Mouse (Mus musculus): ENCODE measurements at regions not wholly inside any gene's neighbourhood (a gene's known extent, or its start where the extent isn't known, plus 50 kb on each side); places are given as distances from the start of the nearest gene placed in this dataset.
A peak's percentile ranks its signal among the peaks of the same experiment; 100 is the strongest.

GRCm38 (mm10) chr9:52839996-52840395 is 160.4 kb upstream of the AI593442 start:
- no peak for DNase-seq

GRCm38 (mm10) chr9:52836151-52836630 is 156.6 kb upstream of the AI593442 start:
- DNase-seq, result no peak

GRCm38 (mm10) chr9:52835481-52836150 is 156.0 kb upstream of the AI593442 start:
- no peak for DNase-seq

- no peak for DNase-seq
These were observed 147.2 kb upstream of the AI593442 start for GRCm38 (mm10) chr9:52826781-52827180.

- no peak for DNase-seq
These were observed 136.7 kb upstream of the AI593442 start for GRCm38 (mm10) chr9:52816309-52816708.

GRCm38 (mm10) chr9:52802969-52803368 is 123.4 kb upstream of the AI593442 start:
- no peak for DNase-seq

GRCm38 (mm10) chr9:52801801-52802200 is 122.2 kb upstream of the AI593442 start:
- DNase-seq, result no peak

GRCm38 (mm10) chr9:52800476-52800875 is 120.9 kb upstream of the AI593442 start:
- peak; percentile 36 for DNase-seq

- DNase-seq, result no peak
These were observed 113.0 kb upstream of the AI593442 start for GRCm38 (mm10) chr9:52792596-52792995.

- no peak for DNase-seq
These were observed 102.9 kb upstream of the AI593442 start for GRCm38 (mm10) chr9:52782520-52782919.

- DNase-seq, result no peak
These were observed 97.0 kb upstream of the AI593442 start for GRCm38 (mm10) chr9:52776542-52776941.

- no peak for DNase-seq
These were observed 95.7 kb upstream of the AI593442 start for GRCm38 (mm10) chr9:52775232-52775631.

- DNase-seq, result peak; percentile 5
These were observed 88.5 kb upstream of the AI593442 start for GRCm38 (mm10) chr9:52768056-52768455.

- DNase-seq, result no peak
These were observed 86.2 kb upstream of the AI593442 start for GRCm38 (mm10) chr9:52765809-52766208.

- DNase-seq, result no peak
These were observed 83.3 kb upstream of the AI593442 start for GRCm38 (mm10) chr9:52762836-52763235.

GRCm38 (mm10) chr9:52761257-52761656 is 81.7 kb upstream of the AI593442 start:
- DNase-seq, result no peak

GRCm38 (mm10) chr9:52748366-52748765 is 68.8 kb upstream of the AI593442 start:
- no peak for DNase-seq

GRCm38 (mm10) chr9:52738560-52739100 is 59.0 kb upstream of the AI593442 start:
- no peak for DNase-seq
